Mouse (Mus musculus) CD4-positive, CD25-positive, alpha-beta regulatory T cell, adult 2 months (primary cell): ENCODE data around the gene Fbxo9.

ENCODE experiments used
- DNase-seq: peaks from one replicate; pipeline ENCODE4 v3.0.0-alpha.2; 2012; ENCODE audit warnings: low read depth, low spot score

Fbxo9 gene

DNA sequence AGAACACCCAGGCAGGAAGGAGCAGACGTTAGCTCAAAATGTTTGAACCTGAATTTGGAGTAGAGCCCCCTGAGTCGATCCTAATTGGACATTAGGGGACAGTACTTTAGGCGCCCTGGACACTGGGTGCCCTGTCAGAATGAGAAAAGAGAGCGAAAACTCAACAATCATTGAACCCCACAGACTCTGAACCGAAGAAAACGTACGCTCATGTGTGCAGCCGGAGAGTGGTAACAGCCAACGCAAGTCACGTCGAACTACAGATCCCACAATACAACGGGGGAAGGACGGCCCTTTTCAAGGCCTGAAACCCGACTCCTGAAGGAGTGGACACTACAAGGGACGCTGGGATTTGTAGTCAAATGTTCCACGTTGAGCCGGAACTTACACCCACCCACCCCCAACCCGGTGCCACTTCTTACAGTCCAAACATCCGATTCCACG, at the start of gene Fbxo9, which contains the start of gene Ick:
Gene Fbxo9 (minus strand): TSS at position 270 of the 444 bp plus-strand sequence.
Gene Ick (plus strand): TSS at position 397 of the 444 bp plus-strand sequence.
- DNase-seq, result peak; percentile 96

DNA sequence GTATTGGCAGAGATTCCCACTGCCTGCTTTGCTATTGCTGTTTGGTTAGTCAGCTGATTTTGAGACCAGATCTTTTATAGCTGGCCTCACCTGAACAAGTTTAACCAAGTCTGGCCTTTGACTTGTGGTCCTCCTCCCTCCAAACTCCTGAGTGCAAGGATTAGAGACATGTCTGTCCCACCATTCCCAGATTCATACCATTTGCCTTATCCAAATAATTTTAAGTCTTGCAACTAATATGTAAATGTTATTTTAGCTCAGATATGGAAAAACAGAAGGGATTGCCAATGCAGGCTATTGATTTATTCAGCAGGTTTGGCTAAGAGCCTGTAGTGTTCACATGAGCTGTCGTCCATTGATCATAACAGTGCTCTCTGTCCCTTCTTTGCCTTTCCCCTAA, 48.4 kb upstream of the Fbxo9 start:
- DNase-seq, result no peak

DNA sequence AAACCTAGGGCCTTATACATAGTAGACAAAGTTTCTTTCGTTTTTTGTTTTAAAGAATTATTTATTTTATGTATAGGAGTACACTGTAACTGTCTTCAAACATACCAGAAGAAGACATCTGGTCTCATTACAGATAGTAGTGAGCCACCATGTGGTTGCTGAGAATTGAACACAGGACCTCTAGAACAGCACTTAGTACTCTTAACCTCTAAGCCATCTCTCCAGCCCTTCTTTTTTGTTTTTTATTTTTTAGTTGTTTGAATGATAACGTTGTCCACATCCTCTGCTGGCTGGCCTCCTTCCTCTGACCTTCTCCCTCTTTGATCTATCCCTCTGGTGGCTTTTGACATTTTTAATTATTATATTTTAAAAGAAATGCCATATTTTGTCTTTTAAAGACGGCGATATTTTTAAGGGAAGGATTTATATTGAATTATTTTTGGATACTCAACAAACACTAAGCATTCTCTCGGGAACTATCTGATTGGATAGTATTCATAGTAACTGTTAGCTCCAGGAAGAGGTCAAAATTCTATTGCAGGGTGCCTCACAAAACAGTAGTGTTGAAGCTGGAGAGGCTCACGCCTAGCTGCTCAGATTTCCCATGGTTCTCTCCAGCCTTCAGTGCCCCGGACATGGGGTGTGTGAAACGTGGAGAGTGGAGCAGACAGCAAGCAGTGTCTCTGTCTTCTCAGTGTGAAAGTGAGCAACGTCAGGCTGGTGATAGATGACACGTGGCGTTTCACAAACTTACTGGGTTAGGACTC, 45.5 kb upstream of the Fbxo9 start:
- no peak for DNase-seq

DNA sequence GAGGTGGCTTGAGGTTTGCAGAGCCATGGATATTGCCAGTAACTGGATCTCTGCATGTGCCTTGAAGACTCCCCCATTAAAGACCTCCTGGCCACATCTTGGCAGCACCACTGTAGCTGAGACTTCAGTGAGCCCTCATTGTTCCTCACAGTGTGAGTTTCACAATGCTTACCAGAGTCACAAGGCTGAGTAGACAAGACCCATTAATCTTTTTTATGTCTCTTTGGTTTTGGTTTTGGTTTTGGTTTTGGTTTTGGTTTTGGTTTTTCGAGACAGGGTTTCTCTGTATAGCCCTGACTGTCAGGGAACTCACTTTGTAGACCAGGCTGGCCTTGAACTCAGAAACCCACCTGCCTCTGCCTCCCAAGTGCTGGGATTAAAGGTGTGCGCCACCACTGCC, 40.9 kb upstream of the Fbxo9 start:
- DNase-seq, result peak; percentile 22

DNA sequence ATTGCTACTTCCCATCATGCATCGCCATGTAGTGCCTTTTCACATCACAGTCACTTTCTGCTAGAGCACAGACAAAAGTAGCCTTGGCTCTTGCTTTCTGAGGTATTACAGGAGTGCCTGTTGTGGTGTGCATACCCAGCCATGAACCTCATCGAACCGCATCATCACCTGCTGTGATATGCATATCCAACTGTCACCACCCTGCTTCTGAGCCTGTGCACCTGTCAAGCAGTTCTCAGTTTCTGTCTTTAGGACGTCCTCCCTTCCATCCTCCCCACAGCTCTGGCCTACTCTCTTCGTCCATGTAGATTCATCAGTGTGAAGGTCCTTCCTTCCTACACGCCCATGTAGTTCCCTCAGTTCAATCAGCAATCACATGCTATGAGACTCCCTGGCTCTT, 39.3 kb upstream of the Fbxo9 start:
- no peak for DNase-seq

DNA sequence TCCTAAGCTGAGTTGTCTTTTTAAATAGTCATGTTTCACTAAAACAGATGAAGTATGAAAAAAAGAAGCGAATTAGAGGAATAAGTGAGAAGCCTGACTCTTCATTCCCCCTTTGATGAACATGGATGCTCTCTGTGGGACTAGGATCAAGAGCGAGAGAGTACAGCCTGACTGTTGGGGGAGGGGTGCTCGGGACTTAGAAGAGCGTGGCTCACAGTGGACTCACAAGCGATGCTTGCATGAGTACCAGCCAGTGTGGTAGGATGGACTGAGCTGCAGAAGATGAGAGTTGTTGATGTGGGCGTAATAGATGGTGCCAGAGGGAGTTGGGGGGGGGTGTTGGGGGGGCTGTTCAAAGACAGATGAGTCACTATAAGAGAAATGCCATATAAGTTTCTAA, 37.8 kb upstream of the Fbxo9 start:
- DNase-seq, result no peak

DNA sequence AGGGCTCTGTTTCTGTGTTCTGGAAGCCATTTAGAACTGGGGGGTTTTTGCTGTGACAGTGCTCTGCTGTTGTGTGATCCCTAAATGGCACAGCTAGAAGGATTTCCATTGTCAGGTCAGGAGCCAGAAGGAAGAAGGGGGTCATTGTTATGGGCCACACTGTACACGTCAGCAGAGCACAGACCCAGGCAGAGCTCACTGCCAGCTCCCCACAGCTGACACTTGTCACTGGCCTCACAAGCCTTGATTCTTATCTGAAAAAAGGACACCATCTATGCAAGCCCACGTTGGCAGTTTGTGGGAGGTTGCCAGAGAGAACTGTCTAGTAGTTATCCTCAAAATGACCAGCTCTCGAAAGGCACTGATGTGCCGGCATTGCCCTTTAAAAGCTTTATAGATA, 37.2 kb upstream of the Fbxo9 start:
- no peak for DNase-seq

DNA sequence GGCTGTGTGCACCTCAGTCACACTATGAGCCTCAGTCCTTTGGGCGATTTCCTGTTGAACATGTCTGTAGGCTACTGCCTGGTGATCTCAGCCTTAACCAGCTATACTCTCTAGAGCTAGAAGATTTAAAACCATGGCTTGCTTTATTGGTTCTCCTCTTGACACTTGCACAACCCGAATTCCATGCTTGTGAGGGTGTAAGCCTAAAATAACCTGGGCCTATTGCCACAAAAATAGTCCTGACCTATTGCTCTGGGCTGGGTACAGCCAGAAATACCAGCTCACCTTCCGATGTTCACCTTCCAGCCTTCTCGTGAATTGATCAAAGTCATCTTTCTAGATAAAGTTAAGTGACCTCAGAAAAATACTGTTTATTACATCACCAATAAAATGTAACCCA, 30.6 kb upstream of the Fbxo9 start:
- DNase-seq, result no peak

DNA sequence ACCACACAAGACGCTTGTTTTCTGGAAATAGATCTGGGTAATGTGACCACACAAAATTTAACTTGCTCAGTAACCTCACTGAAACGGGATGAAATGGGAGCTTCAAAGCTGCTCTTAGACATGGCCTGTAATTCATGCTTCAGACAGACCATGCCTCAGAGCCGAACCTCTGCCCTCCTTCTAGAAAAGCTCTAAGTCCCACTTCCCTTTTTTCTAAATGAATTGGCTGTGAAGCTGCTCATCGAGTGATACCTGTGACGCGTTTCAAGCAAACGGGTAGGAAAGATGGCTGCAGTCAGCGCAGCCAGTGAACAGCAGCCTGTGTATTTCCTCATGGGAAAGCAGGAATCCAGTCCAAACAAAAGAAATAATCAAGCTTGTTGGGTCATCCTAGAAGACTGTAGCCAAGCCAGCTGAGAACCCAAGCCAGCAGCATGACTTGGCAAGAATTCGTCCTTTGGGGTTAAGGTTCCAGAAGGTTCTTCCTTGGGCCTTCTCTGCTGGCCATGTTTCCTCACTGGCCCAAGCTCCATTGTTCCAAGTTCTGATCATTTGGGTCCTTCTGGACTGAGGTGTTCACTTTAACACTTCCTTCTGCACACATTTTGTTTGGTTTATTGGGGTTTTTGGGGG, 29.3 kb upstream of the Fbxo9 start:
- DNase-seq, result no peak

DNA sequence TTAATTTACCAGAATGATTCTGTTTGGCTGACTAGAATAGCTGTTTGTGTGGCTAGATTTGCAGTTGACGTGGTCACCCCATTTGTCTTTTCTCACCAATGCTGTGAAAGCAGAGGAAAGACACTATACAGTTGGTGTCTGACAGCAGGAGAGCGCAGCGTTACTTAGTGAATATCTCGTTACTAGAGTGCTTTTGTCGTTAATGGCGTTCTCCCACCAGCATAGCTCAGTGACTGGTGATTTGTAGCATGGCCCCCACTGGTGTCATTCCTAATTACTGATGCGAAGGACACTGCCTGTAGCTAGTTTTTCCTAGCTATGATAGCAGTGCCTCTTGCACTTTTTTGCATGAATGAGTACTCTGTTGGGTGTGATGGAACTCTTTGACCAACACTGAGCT, 26.8 kb upstream of the Fbxo9 start:
- DNase-seq, result no peak

DNA sequence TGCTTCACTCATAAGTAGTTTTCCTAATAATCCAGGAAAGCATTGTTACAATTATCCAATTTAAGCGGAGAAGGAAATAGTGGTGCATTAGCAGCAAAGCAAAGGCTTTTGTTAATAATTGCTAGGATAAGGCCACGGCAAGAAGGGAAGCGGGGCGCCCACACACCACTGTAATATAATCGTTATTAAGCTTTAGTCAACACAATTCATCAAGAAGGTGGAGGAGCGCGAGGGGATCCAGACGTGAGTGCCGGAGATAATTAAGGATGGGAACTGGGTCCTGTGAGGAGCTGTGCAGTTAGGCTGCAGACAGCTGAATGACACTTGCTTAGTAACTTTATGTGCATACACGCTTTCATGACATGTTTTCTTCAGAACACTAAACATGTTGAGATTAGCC, 17.8 kb upstream of the Fbxo9 start:
- no peak for DNase-seq

DNA sequence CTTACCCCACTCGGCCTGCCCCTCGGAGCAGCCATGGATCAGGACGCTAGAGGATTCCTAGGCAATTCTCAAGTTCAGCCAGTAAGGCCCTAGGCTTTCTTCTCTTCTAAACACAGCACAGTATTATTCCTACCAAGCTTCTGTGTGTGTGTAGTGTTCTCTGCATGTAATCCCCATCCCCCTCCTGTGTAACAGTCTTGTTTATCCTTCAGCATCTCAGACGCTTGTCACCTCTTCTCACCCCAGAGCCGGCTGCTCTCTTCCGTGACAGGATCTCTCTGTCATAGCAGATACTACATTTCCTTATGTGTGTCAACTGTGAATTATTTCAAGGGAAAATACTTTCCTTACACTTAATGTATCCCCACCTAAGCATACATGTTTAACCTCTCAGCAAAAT, 17.1 kb upstream of the Fbxo9 start:
- no peak for DNase-seq

DNA sequence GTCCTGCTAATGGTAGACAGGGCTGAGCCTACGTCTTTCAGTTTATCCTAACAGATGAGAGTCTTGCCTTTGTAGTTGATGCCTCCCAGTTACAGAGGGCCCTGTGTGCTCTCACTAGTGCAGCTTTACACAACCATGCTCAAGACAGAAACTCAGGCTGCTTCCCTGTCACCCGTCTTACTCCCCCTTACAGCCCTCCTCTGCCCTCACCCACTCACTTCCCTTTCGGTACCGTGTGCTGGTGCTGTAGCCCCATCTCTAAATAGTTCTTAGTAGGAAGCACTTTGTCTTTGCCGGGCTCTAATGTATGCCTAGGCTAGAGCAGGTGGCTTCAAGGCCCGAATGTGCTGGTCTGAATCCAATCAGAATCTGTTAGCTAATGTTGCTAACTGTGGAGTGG, 15.4 kb upstream of the Fbxo9 start:
- no peak for DNase-seq

DNA sequence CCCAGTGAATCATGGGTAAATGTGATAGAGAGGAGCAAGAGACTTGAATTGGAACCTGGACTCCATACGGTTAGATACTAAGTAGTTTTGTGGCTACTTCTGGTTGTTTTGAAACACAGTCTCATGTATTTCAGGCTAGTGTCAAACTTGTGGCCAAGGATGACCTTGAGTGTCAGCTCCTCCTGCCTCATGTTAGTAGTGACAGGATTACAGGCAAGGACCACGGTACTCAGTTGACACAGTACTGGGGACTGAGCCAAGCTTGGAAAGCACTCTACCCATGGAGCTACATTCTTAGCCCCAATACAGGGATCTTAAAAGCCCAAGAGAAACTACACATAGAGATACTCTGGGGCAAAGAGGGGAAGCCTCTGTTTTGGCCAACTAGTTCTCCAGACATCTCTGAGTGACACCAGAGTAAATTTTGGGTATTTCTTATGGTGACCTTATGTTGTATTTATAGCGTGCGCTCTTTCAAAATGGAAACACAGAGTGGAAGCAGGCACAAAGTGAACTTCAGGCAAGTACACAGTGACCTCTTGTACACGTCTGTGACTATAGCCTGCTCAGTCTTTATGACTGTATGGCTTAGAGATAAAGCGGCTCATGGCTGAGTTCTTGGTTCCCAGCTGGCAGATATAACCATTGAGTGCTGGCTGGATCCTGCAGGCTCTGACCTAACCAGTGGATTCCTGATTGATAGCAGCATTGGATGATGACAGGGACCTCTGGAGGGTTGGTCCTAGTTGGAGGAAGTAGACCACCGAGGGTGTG, 14.3 kb upstream of the Fbxo9 start:
- DNase-seq, result no peak

DNA sequence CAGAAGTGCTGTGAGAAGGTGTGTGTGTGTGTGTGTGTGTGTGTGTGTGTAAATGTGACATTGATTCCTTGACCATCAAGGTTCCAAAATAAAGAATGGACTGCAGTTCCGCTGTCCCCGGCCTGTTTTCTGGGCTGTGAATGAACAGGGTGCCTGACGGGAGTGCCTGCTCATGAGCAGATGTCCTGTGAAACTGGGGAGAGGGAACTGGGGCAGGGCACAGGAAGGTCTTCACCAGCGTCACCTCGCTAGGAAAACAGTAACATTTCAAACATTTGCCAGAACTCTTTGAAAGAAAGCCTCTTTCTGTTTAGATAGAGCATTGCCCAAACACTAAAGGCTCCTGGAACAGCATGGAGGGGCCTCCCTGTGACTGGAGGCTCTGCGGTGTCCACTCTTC, 13.1 kb upstream of the Fbxo9 start:
- DNase-seq, result no peak

DNA sequence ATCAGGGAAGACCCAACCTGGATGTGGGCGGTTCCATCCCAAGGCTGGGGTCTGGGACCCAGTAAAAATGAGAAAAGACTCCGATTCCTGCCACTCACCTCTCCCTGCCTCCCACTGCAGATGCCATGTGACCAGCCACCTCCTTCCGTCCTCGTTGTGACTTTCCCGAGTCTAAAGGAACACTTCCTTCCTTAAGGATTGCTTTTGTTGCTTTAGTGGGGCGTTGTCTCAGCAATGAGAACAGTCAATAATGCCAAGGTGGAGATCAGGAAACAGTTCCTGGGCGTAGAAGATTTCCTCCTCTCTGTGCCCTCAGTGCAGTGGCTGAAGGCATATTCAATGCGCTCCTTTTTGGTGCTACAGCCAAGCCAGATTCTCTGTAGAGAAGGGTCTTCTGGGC, 12.5 kb upstream of the Fbxo9 start:
- no peak for DNase-seq

DNA sequence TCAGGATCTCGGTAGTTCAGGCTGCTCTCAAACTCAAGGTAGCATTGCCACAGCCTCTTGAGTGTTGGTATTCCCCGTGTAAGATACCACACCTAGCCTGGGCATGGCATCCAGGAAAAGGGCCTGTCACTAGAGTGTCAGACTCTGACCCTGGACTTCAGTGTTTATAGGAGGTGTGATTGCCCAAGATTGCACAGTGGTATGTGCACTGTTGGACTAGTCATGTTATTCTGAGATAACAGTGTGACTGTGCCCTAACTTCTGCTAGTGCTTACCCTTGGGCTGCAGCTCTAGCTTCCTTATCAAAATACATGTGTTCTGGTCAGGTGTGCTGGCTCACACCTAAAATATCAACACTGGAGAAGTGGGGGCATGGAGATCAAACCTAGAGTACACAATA, 8.8 kb upstream of the Fbxo9 start:
- DNase-seq, result no peak

DNA sequence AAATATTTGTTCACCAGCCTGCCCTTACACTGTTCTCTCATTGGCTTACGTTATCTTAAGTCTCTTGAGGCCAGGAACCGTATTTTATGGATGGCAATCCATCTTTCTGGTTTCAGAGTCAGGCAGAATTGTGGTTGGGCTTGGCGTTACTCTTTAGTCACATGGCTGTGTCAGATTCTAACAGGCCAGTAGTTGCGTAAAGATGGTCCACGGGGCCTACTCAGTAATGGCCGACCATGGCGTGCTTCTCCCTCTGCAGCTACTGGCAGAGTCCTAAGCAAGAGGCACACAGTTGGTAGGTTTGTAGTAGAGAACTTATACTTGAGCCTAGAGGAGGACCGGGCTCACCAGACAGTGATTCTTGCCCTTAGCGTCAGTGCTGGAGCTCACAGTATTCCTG, 6.9 kb upstream of the Fbxo9 start:
- DNase-seq, result no peak

DNA sequence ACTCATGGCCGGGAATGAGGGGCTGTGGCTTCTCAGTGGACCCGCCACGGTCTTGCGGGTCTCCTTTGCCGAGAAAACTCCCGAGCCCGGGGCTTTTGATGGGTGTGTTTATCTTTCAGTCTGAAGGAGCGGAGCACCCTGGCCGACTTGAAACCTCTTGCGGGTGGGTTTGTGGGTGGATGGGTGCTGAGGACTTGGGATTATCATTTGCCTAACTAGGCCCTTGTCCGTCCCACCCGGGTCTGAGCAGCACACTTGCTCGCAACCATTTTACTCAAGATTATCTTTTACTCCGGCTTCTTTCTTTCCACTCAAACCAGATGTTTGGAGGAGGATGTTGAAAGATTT, 4.6 kb upstream of the Fbxo9 start:
- no peak for DNase-seq

DNA sequence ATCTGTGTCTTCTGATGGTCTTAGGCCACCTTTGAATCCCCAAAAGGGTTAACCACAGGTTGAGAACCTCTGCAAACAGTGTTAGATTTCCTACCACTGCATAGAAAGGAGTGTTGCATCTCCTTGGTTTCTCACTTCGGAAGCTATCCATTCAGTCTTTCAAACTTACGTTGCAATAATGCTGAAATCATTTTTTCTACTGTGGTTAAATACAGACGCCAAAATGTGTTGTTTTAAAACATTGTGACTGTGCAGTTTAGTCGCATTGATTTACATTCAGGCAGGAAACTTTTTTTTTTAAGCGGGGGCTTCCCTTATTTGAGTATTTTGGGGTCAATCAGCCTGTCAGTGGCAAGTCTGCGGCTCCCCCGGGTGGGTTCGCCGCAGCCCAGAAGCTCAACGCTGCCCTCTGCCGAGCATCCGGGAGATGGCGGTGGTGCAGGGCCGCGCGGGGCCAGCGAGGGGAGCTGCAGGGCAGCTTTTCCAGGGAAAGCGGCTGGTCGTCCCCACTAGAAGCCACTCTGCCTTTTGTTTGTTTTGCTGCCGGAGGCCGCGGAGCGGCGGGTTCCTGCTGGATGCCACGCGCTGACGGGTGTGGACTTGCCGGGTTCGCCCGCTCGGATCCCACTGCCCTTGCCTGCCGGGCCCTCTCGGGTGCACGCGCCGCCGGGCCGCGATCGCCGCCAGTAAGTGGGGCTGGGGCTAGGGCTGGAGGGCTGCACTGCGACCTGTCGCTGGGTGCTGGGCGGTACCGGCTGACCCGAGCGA, 4.1 kb upstream of the Fbxo9 start:
- DNase-seq, result peak; percentile 92

DNA sequence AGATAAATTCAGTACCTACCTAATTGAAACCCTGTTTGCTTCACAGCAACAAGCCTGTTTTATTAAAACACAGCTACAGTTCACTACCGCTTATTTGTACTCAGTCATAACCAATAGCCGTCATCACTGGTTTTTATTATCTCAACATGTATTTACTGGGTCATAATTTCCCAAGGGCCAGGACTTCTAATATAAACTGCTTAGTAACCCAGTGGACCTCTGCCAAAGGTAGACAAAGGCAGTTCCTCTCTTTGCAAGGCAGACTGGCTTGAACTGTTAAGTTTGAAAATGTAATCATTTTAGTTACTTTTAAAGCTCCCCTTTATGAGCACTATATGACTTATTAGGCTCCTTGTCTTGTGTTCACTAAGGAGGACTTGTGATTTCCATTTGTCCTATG, 2.6 kb upstream of the Fbxo9 start:
- DNase-seq, result no peak

DNA sequence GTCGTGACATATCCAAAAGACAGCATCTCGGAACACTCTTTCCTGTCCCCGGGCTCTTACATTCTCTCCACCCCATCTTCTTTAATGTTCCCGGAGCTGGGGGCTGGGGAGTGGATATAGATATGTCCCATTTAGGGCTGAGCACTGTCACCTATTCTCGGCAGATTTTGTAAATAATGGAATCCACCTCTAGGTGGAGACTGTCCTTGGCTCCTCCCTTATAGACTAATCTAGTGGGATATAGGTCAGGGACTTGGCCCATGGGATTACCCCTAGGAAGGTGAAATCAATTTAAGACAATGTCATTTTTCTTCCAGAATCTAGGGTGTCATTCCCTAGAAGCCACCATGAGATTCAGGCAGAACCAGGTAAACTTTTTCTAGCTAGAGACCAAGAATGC, 791 bp upstream of the Fbxo9 start:
- peak; percentile 57 for DNase-seq
